Mouse (Mus musculus) lung, postnatal 0 days (tissue): ENCODE measurements around the gene Khk.

Experiments
- CTCF ChIP-seq: IDR thresholded peaks from 2 replicates; pipeline ENCODE4 v1.5.1; 2016; ENCODE audit warnings: antibody characterized with exemption, mild to moderate bottlenecking
- EP300 ChIP-seq: IDR thresholded peaks from 2 replicates; pipeline ENCODE4 v1.6.1; 2016; ENCODE audit warnings: antibody characterized with exemption, mild to moderate bottlenecking, control low read depth

DNA sequence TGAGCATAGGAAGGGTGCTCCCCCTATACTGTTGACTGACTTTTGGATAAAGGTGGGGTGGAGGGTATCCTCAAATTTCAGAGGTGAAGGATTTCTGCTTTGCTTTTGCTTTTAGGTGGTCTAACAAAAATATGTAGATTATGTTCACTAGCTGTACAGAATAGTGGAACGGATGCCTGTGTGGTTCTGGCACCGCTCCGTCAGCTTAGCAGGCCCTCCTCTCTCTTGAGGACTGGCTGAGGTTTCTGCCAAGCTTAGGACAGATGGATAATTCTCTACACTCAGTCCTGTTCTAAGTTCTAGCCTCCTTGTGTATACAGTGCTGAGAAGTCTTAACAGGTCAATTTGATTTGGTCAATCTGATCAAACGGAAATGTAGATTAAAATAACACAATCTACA lies 29.2 kb downstream of the Khk start:
- TF ChIP-seq CTCF (no peak), EP300 (no peak)
